Mouse (Mus musculus) liver, postnatal 0 days (tissue): ENCODE data around the gene Leng1.

ENCODE experiments used
- CTCF ChIP-seq: sonication (generic); IDR thresholded peaks from 2 replicates; pipeline ENCODE4 v1.5.1; 2016; ENCODE audit warnings: antibody characterized with exemption, low read depth
- EP300 ChIP-seq: IDR thresholded peaks from 2 replicates; pipeline ENCODE4 v1.6.1; 2016; ENCODE audit warnings: antibody characterized with exemption, low read depth, mild to moderate bottlenecking

DNA sequence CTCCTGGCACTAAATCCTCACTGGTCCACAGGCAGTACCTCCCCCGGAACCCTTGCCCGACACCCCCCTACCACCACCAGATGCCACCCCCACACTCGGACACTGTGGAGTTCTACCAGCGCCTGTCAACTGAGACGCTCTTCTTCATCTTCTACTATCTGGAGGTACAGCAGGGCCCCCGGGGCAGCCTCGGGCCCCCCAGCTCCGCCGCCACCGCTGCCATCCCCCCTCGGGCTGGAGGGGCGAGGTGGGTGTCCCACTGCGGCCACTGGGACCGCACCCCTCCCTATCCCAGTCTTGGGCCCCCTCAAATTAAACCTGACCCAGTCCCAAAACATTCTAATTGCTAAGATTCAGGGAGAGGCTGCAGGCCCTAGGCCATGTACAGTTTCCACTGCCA lies 7.1 kb downstream of the Leng1 start:
- TF ChIP-seq CTCF: no peak
- TF ChIP-seq EP300: no peak
